8 mouse cellular contexts compared by ENCODE assay signal in the genomic region with DNA sequence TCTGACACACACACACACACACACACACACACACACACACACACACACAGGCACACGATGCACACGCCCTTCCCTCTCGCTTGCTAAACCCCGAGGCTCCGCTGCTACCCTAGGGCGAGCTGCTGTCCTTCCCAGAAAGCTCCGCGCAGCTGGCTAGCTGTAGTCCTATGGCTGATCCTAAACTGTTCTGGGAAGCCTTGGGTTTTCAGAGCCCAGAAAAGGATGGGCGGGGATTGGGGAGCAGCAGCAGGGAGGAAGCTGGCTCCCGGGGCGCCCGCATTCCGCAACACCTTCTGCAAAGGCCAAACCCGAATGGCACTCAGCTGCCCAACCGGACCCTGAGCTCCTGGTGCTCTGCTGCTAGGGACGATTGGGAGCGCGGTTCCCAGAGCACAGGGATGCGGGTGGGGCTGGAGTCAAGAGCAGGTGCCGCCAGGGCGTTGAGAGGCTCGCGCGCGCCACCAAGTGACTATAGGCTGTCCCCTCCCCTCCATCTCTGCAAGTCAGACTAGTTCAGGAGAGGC. TPM values are rescaled to one million over a fixed set of nuclear protein-coding genes. Genes with fewer than 3 reads are reported as not detected.
DNase-seq lines count a peak whose midpoint lies in the region; ATAC-seq and TF ChIP-seq lines count a peak whose summit lies in the region.

A gene (minus strand): TSS at position 414 of the 524 bp plus-strand sequence.

- under 1% methylated on average over 25 of the region's 25 CpGs for WGBS in cerebellum, adult 2 months
- WGBS in large intestine, adult 2 months = under 1% methylated on average over 25 of the region's 25 CpGs
- WGBS in liver, embryonic 13.5 days (ENCODE audit: insufficient replicate concordance) = under 1% methylated on average over 25 of the region's 25 CpGs
- WGBS in neural tube, embryonic 13.5 days = 0% methylated on average over 25 of the region's 25 CpGs

- peak within 1 kb of the TSS; percentile 70 to 76 for H3K4me3 ChIP-seq in ES-E14 (ENCODE audit: insufficient read depth in 1 of 2, low read depth in 1 of 2, low read length in 2 of 2, poor library complexity in 1 of 2, severe bottlenecking in 1 of 2)
- H3K4me3 ChIP-seq in cerebellum, adult 2 months (replicated peaks; ENCODE audit: insufficient read depth, low read depth, low read length) = peak within 1 kb of the TSS; percentile 54
- peak within 1 kb of the TSS; percentile 42 for H3K4me3 ChIP-seq in liver, embryonic 13.5 days (replicated peaks)
- peak within 1 kb of the TSS; percentile 68 for H3K4me3 ChIP-seq in neural tube, embryonic 13.5 days

- H3K9me3 ChIP-seq in ES-E14 (ENCODE audit: control insufficient read depth, insufficient read depth, low read depth, low read length) = no peaks in the 10 kb centered on the region
- H3K9me3 ChIP-seq in liver, embryonic 13.5 days (replicated peaks) = no peaks in the 10 kb centered on the region
- H3K9me3 ChIP-seq in neural tube, embryonic 13.5 days = no peaks in the 10 kb centered on the region

- ATAC-seq in liver, embryonic 13.5 days (ENCODE audit: low read depth) = peak; percentile 68
- peak; percentile 99 for ATAC-seq in neural tube, embryonic 13.5 days (ENCODE audit: low read depth)

- no peaks in the 10 kb centered on the region for H3K27me3 ChIP-seq in cerebellum, adult 2 months (ENCODE audit: control insufficient read depth, insufficient read depth, low read length)
- peaks cover 31% of the 10 kb centered on the region for H3K27me3 ChIP-seq in liver, embryonic 13.5 days
- peaks cover 17% of the 10 kb centered on the region for H3K27me3 ChIP-seq in neural tube, embryonic 13.5 days

- intact Hi-C loops in heart, postnatal 25 days (cut with DNase I) = loop anchor here (2.0 to 5.0 kb wide), 4 partner anchors 42 to 242 kb away; no protein-coding TSS in a partner anchor

- no peak for TF ChIP-seq POLR2A in cerebellum, adult 2 months (IDR thresholded peaks at IDR 0.05; ENCODE audit: borderline replicate concordance, insufficient read depth, low read length)

- DNase-seq in ES-E14 (ENCODE audit: low read depth, low spot score) = peak; percentile 70
- peak; percentile 77 to 78 for DNase-seq in cerebellum, adult 2 months
- peak; percentile 73 for DNase-seq in forelimb bud, embryonic 11.5 days (ENCODE audit: low read depth, low spot score)
- peak; percentile 60 for DNase-seq in heart, postnatal 25 days (ENCODE audit: low spot score)
- DNase-seq in large intestine, adult 2 months (ENCODE audit: low read depth, low spot score) = peak; percentile 2
- peak; percentile 3 for DNase-seq in liver, embryonic 13.5 days
- DNase-seq in urinary bladder, postnatal 10 days (ENCODE audit: low spot score) = peak; percentile 17

- no peaks in the 10 kb centered on the region; the same call in 1 of the 2 replicates for H3K36me3 ChIP-seq in ES-E14 (ENCODE audit: control insufficient read depth, insufficient read depth, low read length, poor library complexity, severe bottlenecking)
- H3K36me3 ChIP-seq in liver, embryonic 13.5 days = no peaks in the 10 kb centered on the region
- H3K36me3 ChIP-seq in neural tube, embryonic 13.5 days = no peaks in the 10 kb centered on the region

- H3K4me1 ChIP-seq in ES-E14 (ENCODE audit: control insufficient read depth in 2 of 2, insufficient read depth in 2 of 2, low read length in 2 of 2, poor library complexity in 1 of 2) = peaks cover 0 to 7% of the 10 kb centered on the region in 2 experiments; a peak in 1 of 4 replicates
- H3K4me1 ChIP-seq in cerebellum, adult 2 months (ENCODE audit: control insufficient read depth, insufficient read depth, low read length) = no peaks in the 10 kb centered on the region
- H3K4me1 ChIP-seq in liver, embryonic 13.5 days (replicated peaks) = 0 out of 2 replicates have a peak, but pooled peaks cover 4% of the 10 kb centered on the region
- peaks cover 18% of the 10 kb centered on the region for H3K4me1 ChIP-seq in neural tube, embryonic 13.5 days (replicated peaks)

- H3K4me2 ChIP-seq in liver, embryonic 13.5 days = peak within 1 kb of the TSS; percentile 65
- peak within 1 kb of the TSS; percentile 90 for H3K4me2 ChIP-seq in neural tube, embryonic 13.5 days

- H3K27ac ChIP-seq in ES-E14 (ENCODE audit: insufficient read depth, low read depth, low read length, poor library complexity, severe bottlenecking) = no peak within 1 kb of the TSS
- no peak within 1 kb of the TSS for H3K27ac ChIP-seq in cerebellum, adult 2 months (ENCODE audit: insufficient read depth, low read length)
- no peak within 1 kb of the TSS for H3K27ac ChIP-seq in liver, embryonic 13.5 days
- peak within 1 kb of the TSS; percentile 86 for H3K27ac ChIP-seq in neural tube, embryonic 13.5 days (replicated peaks)

- H3K9ac ChIP-seq in ES-E14 (ENCODE audit: insufficient read depth, low read depth, low read length, poor library complexity, severe bottlenecking) = peak within 1 kb of the TSS; percentile 73
- no peak within 1 kb of the TSS for H3K9ac ChIP-seq in liver, embryonic 13.5 days
- peak within 1 kb of the TSS; percentile 77 for H3K9ac ChIP-seq in neural tube, embryonic 13.5 days

- in situ Hi-C loops in ES-E14 (cut with MboI; ENCODE audit: low sequenced_read_pairs in 2 of 2, unreplicated experiment in 2 of 2) = loop anchor here in 1 of 2 experiments (25.0 kb wide), 1 partner anchor 572 kb away; no protein-coding TSS in a partner anchor

- peak; percentile 62 for TF ChIP-seq CTCF in cerebellum, adult 2 months (IDR thresholded peaks at IDR 0.05; ENCODE audit: borderline replicate concordance, insufficient read depth, low read depth, low read length)

TF ChIP-seq in ES-E14, 5 proteins besides CTCF, POLR2A, EP300 and RAD21:
- TF ChIP-seq HCFC1 (IDR thresholded peaks at IDR 0.05; ENCODE audit: borderline replicate concordance, insufficient read depth, low read length) = no peak
- TF ChIP-seq ZC3H11A (IDR thresholded peaks at IDR 0.05; ENCODE audit: borderline replicate concordance, low read depth, low read length) = peak; percentile 69

RNA-seq across cellular contexts. Expression of the gene that starts here (rescaled TPM):
- total RNA-seq in ES-E14 (2012; rRNA removed) = 1.7 and 1.8 TPM in 2 replicates
- polyA plus RNA-seq in cerebellum, adult 2 months (2012; rRNA removed) = 18.8 and 23.0 TPM in 2 replicates
- 10 to 100 TPM in 1 of 2 experiments, 1 to 10 TPM in 1; 8.3 to 12.4 TPM for total RNA-seq in heart, postnatal 25 days (2021)
- polyA plus RNA-seq in large intestine, adult 2 months (2012; rRNA removed) = 0.07 and 0.30 TPM in 2 replicates
- 0.03 and 0.05 TPM in 2 replicates for polyA plus RNA-seq in liver, embryonic 13.5 days (2015; fragmentation: Nextera tagmentation; extraction: Ambion mirVana)
- 20.4 and 24.7 TPM in 2 replicates for polyA plus RNA-seq in neural tube, embryonic 13.5 days (2015; fragmentation: Nextera tagmentation; extraction: Ambion mirVana)

Comparison
In these comparisons a context has a peak if more than half of its experiments do, and no peak if none do; other contexts are left out.
1. RNA of the gene that starts here (polyA plus RNA-seq): 20.4 to 24.7 TPM in neural tube, embryonic 13.5 days and 18.8 to 23.0 TPM in cerebellum, adult 2 months; 0.07 to 0.30 TPM in large intestine, adult 2 months and 0.03 to 0.05 TPM in liver, embryonic 13.5 days; every median in the first group is over 10 times any median in the second.
2. Peak in DNase-seq in large intestine, adult 2 months; RNA of the gene not detected or under 1 TPM.
3. Peak in DNase-seq, ATAC-seq, H3K4me3 ChIP-seq and H3K4me2 ChIP-seq in liver, embryonic 13.5 days; RNA of the gene not detected or under 1 TPM.
4. DNase-seq: peak in every context shown above with its lines; median percentile 78 in cerebellum, adult 2 months; 73 in forelimb bud, embryonic 11.5 days; 70 in ES-E14; 60 in heart, postnatal 25 days; 17 in urinary bladder, postnatal 10 days; 3 in liver, embryonic 13.5 days; 2 in large intestine, adult 2 months.
5. Peak in every context shown above with its lines, with median percentiles within 50 percentile points of each other: H3K4me3 ChIP-seq.